Mouse (Mus musculus) stomach, embryonic 14.5 days (tissue): ENCODE measurements around the gene Ppbp. TPM values are rescaled to one million over a fixed set of nuclear protein-coding genes. Genes with fewer than 3 reads are reported as not detected.

Experiments
- ATAC-seq: fragments of 200-750 bp; cut with Nextera tagmentation; 2 replicates; pipeline ENCODE4 v1.8.0; 2017; ENCODE audit warnings: low read depth, moderate TSS enrichment; ENCODE audit not compliant: insufficient number of reproducible peaks, insufficient read depth, low FRiP score
- H3K27ac ChIP-seq: fragments of 300-500 bp; sonication (generic); 2 replicates; pipeline ENCODE4 v1.5.1; 2014; ENCODE audit warnings: mild to moderate bottlenecking, low read length, moderate library complexity, mixed read lengths
- H3K27me3 ChIP-seq: fragments of 300-500 bp; sonication (generic); 2 replicates; pipeline ENCODE4 v1.6.1; 2014; ENCODE audit warnings: low read length, control low read depth, mixed read lengths; ENCODE audit not compliant: control insufficient read depth, insufficient read depth
- H3K36me3 ChIP-seq: fragments of 300-500 bp; sonication (generic); 2 replicates; pipeline ENCODE4 v1.6.1; 2014; ENCODE audit warnings: mild to moderate bottlenecking, control low read depth, low read length, moderate library complexity, mixed read lengths; ENCODE audit not compliant: control insufficient read depth, insufficient read depth
- H3K4me1 ChIP-seq: fragments of 300-500 bp; sonication (generic); 2 replicates; pipeline ENCODE4 v1.6.1; 2014; ENCODE audit warnings: low read length, control low read depth, mixed read lengths; ENCODE audit not compliant: control insufficient read depth, insufficient read depth
- H3K4me2 ChIP-seq: fragments of 300-500 bp; sonication (generic); replicated peaks from 2 replicates; pipeline ENCODE4 v1.6.1; 2014; ENCODE audit warnings: low read depth, low read length, control low read depth
- H3K4me3 ChIP-seq: fragments of 300-500 bp; sonication (generic); 2 replicates; pipeline ENCODE4 v1.5.1; 2014; ENCODE audit warnings: low read depth, low read length, control low read depth
- H3K9ac ChIP-seq: fragments of 300-500 bp; sonication (generic); replicated peaks from 2 replicates; pipeline ENCODE4 v1.6.1; 2014; ENCODE audit warnings: low read depth, mild to moderate bottlenecking, control low read depth, low read length, moderate library complexity, mixed read lengths
- H3K9me3 ChIP-seq: fragments of 300-500 bp; sonication (generic); 2 replicates; pipeline ENCODE4 v1.6.1; 2016; ENCODE audit warnings: low read depth, low read length, control low read depth; ENCODE audit not compliant: control insufficient read depth
- WGBS: fragments of 180-500 bp; shearing (Covaris S2); extraction: QIAGEN DNeasy Blood & Tissue Kit; methylation state at CpG from one replicate; pipeline ENCODE4 v1.1.7; 2014; 5-methylcytosine and 5-hydroxymethylcytosine counted together
- polyA plus RNA-seq: library from polyadenylated mRNA; unstranded; fragments of >200 nt; fragmentation: Nextera tagmentation; extraction: Ambion mirVana; gene quantifications from 2 replicates; pipeline ENCODE4 v1.2.1, GENCODE M21; 2014

Ppbp gene
- 2.5 and 3.1 TPM in 2 replicates for polyA plus RNA-seq

DNA sequence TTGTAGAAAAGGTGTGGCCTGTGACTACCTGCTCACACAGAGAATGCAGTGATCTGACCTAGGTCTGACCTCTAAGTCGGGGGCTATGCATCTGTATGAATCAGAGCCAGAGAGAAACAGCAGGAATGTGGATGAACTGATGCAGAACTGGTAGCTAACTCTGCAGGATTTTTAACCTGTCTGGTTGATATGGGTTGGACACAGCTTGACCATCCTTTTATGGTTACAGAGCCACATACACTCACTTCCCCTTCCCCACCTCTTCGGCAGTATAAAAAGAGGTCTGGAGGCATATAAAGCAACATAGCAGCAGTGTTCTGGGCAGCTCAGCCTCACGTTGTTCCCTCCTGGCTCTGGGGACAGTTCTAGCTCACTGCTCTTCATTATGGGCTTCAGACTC lies at the start of gene Ppbp:
Gene Ppbp, plus strand, starts transcription at position 301 of the 400 bp plus-strand sequence.
- no peak for ATAC-seq
- Histone ChIP-seq H3K27me3 (no peaks in the 10 kb centered on the region), H3K4me1 (0 out of 2 replicates have a peak, but pooled peaks cover 7% of the 10 kb centered on the region), H3K9me3 (no peaks in the 10 kb centered on the region), H3K27ac (no peak within 1 kb of the TSS), H3K4me2 (no peak within 1 kb of the TSS), H3K36me3 (no peaks in the 10 kb centered on the region), H3K4me3 (no peak within 1 kb of the TSS), H3K9ac (no peak within 1 kb of the TSS)
- WGBS: 48% methylated on average over 3 of the region's 3 CpGs

DNA sequence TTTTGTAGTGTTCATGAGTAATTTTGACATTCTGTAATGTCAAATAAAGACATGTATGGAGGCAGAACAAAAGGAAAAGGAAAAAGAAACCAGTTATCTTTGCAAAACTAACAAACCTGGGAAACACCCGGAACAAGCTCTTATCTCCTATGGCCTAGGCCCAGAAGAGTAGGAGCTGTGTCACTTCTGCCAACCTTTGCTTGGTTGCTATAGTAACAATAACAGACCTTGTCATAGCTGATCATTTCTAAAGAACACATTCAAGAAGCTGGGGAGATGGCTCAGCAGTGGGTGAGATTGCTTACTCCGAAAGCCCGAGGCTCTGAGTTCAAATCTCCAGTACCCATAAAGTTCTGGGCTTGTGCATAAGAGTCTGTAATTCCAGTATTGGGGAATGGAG lies 45.7 kb upstream of the Ppbp start:
- no peak overlapping the region for H3K4me2 ChIP-seq
- ATAC-seq: no peak
- WGBS: 89% methylated on average over 3 of the region's 3 CpGs

DNA sequence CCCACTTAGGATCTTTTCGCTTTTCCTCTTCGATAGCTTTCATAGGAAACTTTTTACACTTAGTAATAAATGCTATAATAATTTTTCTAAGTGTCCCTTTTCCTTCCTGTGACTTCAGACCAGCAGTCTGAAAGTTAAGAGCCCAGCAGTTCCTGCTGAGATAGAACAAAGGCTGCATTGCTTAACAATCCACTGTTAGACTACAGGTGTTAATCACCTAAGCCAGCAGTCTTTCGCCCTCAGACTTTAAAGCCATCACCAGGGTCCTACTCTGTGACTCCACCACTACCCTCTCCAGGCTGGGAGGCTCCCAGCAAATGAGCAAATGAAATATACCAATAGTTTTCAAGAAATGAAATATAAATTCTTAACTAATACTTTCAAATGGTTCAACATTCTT lies 40.1 kb upstream of the Ppbp start:
- Histone ChIP-seq H3K9me3 (no peaks in the 10 kb centered on the region), H3K4me3 (no peak overlapping the region)
- 36% methylated on average over 3 of the region's 3 CpGs for WGBS

More for the DNA sequence above, 45.7 kb upstream of the Ppbp start:
- Histone ChIP-seq H3K27me3 (no peaks in the 10 kb centered on the region), H3K36me3 (no peaks in the 10 kb centered on the region), H3K9me3 (no peaks in the 10 kb centered on the region), H3K27ac (no peak overlapping the region), H3K9ac (no peak overlapping the region), H3K4me1 (peaks cover 11% of the 10 kb centered on the region; the same call in 1 of the 2 replicates), H3K4me3 (no peak overlapping the region)

DNA sequence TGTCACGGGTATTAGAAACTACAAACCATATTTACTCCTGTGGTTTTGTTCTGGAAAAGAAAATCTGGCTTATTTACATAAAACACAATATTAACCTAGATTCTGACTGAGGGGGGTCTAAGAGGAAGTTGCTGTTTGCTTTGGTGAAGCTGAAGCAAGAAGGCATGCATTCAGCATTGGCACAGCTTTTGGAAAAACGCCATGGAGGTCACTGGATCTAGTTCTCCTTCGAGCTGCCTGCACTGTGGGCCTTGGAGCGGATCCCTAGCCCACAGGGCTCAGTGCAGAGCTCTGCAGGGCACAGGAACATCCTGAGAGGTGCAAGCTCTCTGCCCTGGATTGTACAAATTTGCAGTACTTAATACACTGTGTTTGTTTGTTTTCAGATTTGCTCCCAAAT lies 36.8 kb upstream of the Ppbp start:
- no peak overlapping the region for H3K9ac ChIP-seq
- 83% methylated on average over 4 of the region's 4 CpGs for WGBS
- no peaks in the 10 kb centered on the region for H3K4me1 ChIP-seq
- ATAC-seq: no peak
- no peaks in the 10 kb centered on the region for H3K27me3 ChIP-seq
- H3K4me3 ChIP-seq: no peak overlapping the region
- H3K36me3 ChIP-seq: no peaks in the 10 kb centered on the region
- H3K27ac ChIP-seq: no peak overlapping the region
- H3K4me2 ChIP-seq: no peak overlapping the region
- no peaks in the 10 kb centered on the region for H3K9me3 ChIP-seq

More for the DNA sequence above, 40.1 kb upstream of the Ppbp start:
- Histone ChIP-seq H3K36me3 (no peaks in the 10 kb centered on the region), H3K9ac (no peak overlapping the region), H3K4me1 (peaks cover 11% of the 10 kb centered on the region; the same call in 1 of the 2 replicates), H3K4me2 (no peak overlapping the region), H3K27me3 (no peaks in the 10 kb centered on the region), H3K27ac (no peak overlapping the region)
- ATAC-seq: no peak

DNA sequence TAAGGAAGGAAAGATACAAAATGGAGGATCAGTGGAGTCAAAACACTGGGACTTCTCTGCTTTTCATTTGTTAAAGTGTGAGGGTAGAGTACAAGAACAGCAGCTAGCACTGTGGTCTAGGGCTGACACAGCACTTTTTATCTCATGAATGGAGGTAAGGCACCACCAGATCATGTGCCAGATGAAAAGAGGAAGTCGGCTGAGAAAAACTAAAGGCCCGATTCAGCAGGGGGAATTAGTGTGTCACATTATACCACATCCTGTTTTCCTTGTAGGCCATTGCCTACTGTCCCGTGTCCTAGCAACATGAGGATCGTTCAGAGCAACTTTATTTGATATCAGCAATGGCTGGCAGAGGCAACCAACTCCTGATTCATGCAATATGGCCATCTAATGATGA lies 26.3 kb upstream of the Ppbp start:
- ATAC-seq: no peak

DNA sequence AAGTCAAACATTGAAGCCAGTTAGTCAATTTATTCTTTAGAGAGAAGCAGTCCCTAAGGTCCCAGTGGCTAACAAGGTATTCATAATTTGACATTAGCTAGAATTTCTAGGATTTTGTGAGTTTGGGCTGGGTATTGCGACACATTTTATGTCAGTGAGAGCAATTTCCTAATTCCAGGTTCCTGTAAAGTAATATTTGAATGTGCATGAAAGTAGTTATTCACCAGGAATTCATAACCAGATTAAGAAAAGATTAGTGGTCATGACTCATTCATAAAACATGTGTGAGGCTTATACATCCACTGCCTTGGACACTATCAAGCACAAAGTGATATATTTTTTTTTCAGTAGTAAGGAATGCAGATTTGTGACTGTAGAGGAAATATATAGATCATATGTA lies 14.4 kb upstream of the Ppbp start:
- H3K9me3 ChIP-seq: no peaks in the 10 kb centered on the region
- H3K27ac ChIP-seq: no peak overlapping the region
- ATAC-seq: no peak
- no peak overlapping the region for H3K9ac ChIP-seq
- H3K36me3 ChIP-seq: no peaks in the 10 kb centered on the region
- H3K4me3 ChIP-seq: no peak overlapping the region
- H3K27me3 ChIP-seq: no peaks in the 10 kb centered on the region
- WGBS: 92% methylated on average over 1 of the region's 1 CpGs
- H3K4me2 ChIP-seq: no peak overlapping the region
- H3K4me1 ChIP-seq: peaks cover 12% of the 10 kb centered on the region; the same call in 1 of the 2 replicates

More for the DNA sequence above, 26.3 kb upstream of the Ppbp start:
- H3K9ac ChIP-seq: no peak overlapping the region
- 75% methylated on average over 4 of the region's 4 CpGs for whole genome bisulfite sequencing
- no peak overlapping the region for H3K4me2 ChIP-seq
- no peaks in the 10 kb centered on the region for H3K4me1 ChIP-seq
- H3K27ac ChIP-seq: no peak overlapping the region
- H3K27me3 ChIP-seq: no peaks in the 10 kb centered on the region
- H3K36me3 ChIP-seq: no peaks in the 10 kb centered on the region
- H3K4me3 ChIP-seq: no peak overlapping the region
- H3K9me3 ChIP-seq: no peaks in the 10 kb centered on the region

DNA sequence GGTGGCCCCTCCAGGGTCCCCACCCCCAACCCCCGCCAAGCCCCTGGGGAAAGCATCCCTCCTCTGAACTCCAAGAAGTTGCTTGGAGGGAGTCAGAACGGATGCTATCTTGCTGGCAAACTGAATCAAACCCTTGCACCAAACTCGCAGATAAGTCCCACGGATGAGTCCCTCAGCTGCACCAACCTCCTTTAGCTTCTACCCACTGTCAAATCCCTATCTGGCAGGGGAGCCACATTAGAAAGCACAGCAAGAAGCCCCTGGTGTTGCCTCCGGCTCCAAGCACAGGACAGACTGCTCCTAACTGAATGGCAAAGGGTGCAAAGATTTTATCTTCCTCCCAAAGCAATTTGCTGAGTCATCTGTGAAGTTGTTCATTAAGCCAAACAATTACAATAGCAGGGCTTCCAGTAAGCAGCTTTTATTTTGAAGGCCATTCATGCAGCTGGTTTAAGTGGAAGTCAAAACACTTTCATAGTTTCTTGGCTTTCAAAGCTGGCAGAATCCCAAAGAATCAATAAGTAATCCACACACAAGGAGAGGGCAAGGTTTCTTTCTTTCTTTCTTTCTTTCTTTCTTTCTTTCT lies 10.2 kb upstream of the Ppbp start:
- WGBS: 34% methylated on average over 5 of the region's 5 CpGs
- H3K36me3 ChIP-seq: no peaks in the 10 kb centered on the region
- H3K27me3 ChIP-seq: 0 out of 2 replicates have a peak, but pooled peaks cover 4% of the 10 kb centered on the region
- H3K4me3 ChIP-seq: no peak overlapping the region
- no peak overlapping the region for H3K4me2 ChIP-seq
- no peak overlapping the region for H3K27ac ChIP-seq
- H3K9me3 ChIP-seq: no peaks in the 10 kb centered on the region
- no peak overlapping the region for H3K9ac ChIP-seq
- no peak for ATAC-seq
- H3K4me1 ChIP-seq: peaks cover 19% of the 10 kb centered on the region; the same call in 1 of the 2 replicates

DNA sequence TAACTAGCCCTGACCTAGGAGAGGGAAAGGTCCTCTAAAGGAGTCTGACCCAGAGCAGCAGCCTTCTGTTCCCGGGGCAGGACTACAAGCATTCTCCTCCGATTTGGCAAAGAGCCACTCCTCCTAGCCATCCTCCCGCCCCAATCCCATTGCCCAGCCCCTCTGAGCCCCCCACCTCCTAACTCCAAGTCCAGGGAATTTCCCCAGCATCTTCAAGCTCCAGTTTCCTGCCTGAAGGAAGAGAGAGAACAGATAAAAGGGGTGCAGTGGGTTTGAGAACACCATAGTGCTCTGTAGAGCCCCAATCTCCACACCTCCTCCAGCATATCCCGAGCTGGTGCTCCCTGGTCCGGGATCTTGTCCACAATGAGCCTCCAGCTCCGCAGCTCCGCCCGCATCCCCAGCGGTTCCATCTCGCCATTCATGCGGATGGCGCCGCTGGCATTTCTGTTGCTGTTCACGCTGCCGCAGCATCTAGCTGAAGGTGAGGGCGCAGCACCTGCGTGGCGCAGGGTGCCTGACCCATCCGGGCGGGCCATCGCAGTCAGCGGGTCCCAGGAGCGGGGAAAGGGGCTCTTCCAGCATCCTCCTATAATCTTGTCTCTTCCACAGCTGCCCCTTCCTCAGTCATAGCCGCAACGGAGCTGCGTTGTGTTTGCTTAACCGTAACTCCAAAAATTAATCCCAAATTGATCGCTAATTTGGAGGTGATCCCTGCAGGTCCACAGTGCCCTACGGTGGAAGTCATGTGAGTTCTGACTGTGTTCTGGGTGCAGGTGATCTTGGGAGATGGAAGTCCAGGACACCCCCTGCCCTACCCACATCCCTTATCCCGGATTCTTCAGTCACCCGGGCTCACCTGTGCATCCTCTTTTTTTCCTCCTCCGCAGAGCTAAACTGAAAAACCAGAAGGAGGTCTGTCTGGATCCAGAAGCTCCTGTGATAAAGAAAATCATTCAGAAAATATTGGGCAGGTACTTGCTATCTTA lies 8.9 kb upstream of the Ppbp start, which contains the start of gene Cxcl5:
Gene Cxcl5, plus strand, starts transcription at position 284 of the 989 bp plus-strand sequence.
- peak within 1 kb of the TSS; percentile 64 for H3K4me2 ChIP-seq
- WGBS: 5% methylated on average over 32 of the region's 32 CpGs
- peak within 1 kb of the TSS; percentile 29 for H3K4me3 ChIP-seq
- H3K9me3 ChIP-seq: no peaks in the 10 kb centered on the region
- no peak for ATAC-seq
- no peaks in the 10 kb centered on the region for H3K36me3 ChIP-seq
- 0 out of 2 replicates have a peak, but pooled peaks cover 4% of the 10 kb centered on the region for H3K27me3 ChIP-seq
- H3K4me1 ChIP-seq: peaks cover 19% of the 10 kb centered on the region; the same call in 1 of the 2 replicates
- H3K27ac ChIP-seq: no peak within 1 kb of the TSS
- H3K9ac ChIP-seq: no peak within 1 kb of the TSS
